Mouse (Mus musculus) heart, adult 11 months (tissue): ENCODE measurements around the gene Mcrs1.

Experiments used
- DNase-seq: peaks from one replicate; pipeline ENCODE4 v3.0.0; 2022

Gene Mcrs1

GRCm38 (mm10) chr15:99195043-99195442 lies 56.7 kb downstream of the Mcrs1 start:
- DNase-seq = no peak

- DNase-seq = no peak
These were observed 57.4 kb downstream of the Mcrs1 start for GRCm38 (mm10) chr15:99194358-99194757.
